Mouse (Mus musculus): ENCODE measurements around the gene Draxin.
A peak's percentile ranks its signal among the peaks of the same experiment; 100 is the strongest.

Gene Draxin

GRCm38 (mm10) chr4:148114758-148115391, 15.6 kb downstream of the Draxin start:
- peak; percentile 58 for DNase-seq (ENCODE audit: low spot score)

GRCm38 (mm10) chr4:148112519-148112918, 18.0 kb downstream of the Draxin start:
- no peak for DNase-seq (ENCODE audit: low spot score)

- no peak for DNase-seq (ENCODE audit: low spot score)
Observed at GRCm38 (mm10) chr4:148109215-148109614, 21.3 kb downstream of the Draxin start.

- DNase-seq (ENCODE audit: low spot score) = no peak
Observed at GRCm38 (mm10) chr4:148108565-148109100, 21.9 kb downstream of the Draxin start.

- DNase-seq (ENCODE audit: low spot score) = no peak
Observed at GRCm38 (mm10) chr4:148107621-148108291, 22.7 kb downstream of the Draxin start.

- DNase-seq (ENCODE audit: low spot score) = no peak
Observed at GRCm38 (mm10) chr4:148104146-148104545, 26.4 kb downstream of the Draxin start.

- no peak for DNase-seq (ENCODE audit: low spot score)
Observed at GRCm38 (mm10) chr4:148101801-148102527, 28.5 kb downstream of the Draxin start.

GRCm38 (mm10) chr4:148098666-148099065, 31.8 kb downstream of the Draxin start:
- no peak for DNase-seq (ENCODE audit: low spot score)

GRCm38 (mm10) chr4:148097936-148098335, 32.6 kb downstream of the Draxin start:
- no peak for DNase-seq (ENCODE audit: low spot score)

GRCm38 (mm10) chr4:148095081-148095480, 35.4 kb downstream of the Draxin start:
- DNase-seq (ENCODE audit: low spot score) = no peak

GRCm38 (mm10) chr4:148094161-148094560, 36.3 kb downstream of the Draxin start:
- no peak for DNase-seq (ENCODE audit: low spot score)

GRCm38 (mm10) chr4:148092551-148093271, 37.8 kb downstream of the Draxin start:
- no peak for DNase-seq (ENCODE audit: low spot score)

- DNase-seq (ENCODE audit: low spot score) = no peak
Observed at GRCm38 (mm10) chr4:148091181-148091580, 39.3 kb downstream of the Draxin start.

- no peak for DNase-seq (ENCODE audit: low spot score)
Observed at GRCm38 (mm10) chr4:148089166-148089565, 41.3 kb downstream of the Draxin start.

- DNase-seq (ENCODE audit: low spot score) = peak; percentile 87
Observed at GRCm38 (mm10) chr4:148087907-148088527, 42.5 kb downstream of the Draxin start, which contains the start of gene Agtrap. Gene Agtrap, minus strand, starts transcription at chr4:148088031.

GRCm38 (mm10) chr4:148087091-148087906, 43.2 kb downstream of the Draxin start:
- no peak for DNase-seq (ENCODE audit: low spot score)

GRCm38 (mm10) chr4:148085907-148086305, 44.6 kb downstream of the Draxin start:
- no peak for DNase-seq (ENCODE audit: low spot score)

GRCm38 (mm10) chr4:148085131-148085906, 45.2 kb downstream of the Draxin start:
- DNase-seq (ENCODE audit: low spot score) = no peak

GRCm38 (mm10) chr4:148084261-148084714, 46.2 kb downstream of the Draxin start:
- DNase-seq (ENCODE audit: low spot score) = no peak

Measured in left cerebral cortex, adult 11 months (tissue).